Mouse (Mus musculus) ES-Bruce4 (cell line): ENCODE measurements at regions not wholly inside any gene's neighbourhood (a gene's known extent, or its start where the extent isn't known, plus 50 kb on each side); places are given as distances from the start of the nearest gene placed in this dataset.

ENCODE experiments used
- H3K27ac ChIP-seq: 2 replicates; pipeline ENCODE4 v1.5.1; 2012; ENCODE audit warnings: low read length, inconsistent platforms; ENCODE audit not compliant: insufficient read depth
- H3K27me3 ChIP-seq: 2 replicates; pipeline ENCODE4 v1.6.1; 2012; ENCODE audit warnings: mild to moderate bottlenecking, low read length, inconsistent platforms; ENCODE audit not compliant: control insufficient read depth, poor library complexity, insufficient read depth, severe bottlenecking
- H3K36me3 ChIP-seq: 2 replicates; pipeline ENCODE4 v1.6.1; 2012; ENCODE audit warnings: inconsistent platforms, mild to moderate bottlenecking, low read length, moderate library complexity; ENCODE audit not compliant: control insufficient read depth, poor library complexity, insufficient read depth, severe bottlenecking
- H3K4me1 ChIP-seq: one replicate; pipeline ENCODE4 v1.8.1; 2011; ENCODE audit warnings: low read length; ENCODE audit not compliant: control insufficient read depth, insufficient read depth
- H3K4me3 ChIP-seq: 2 replicates; pipeline ENCODE4 v1.5.1; 2011; ENCODE audit warnings: low read depth, mild to moderate bottlenecking, low read length
- H3K9ac ChIP-seq: 2 replicates; pipeline ENCODE4 v1.6.1; 2012; ENCODE audit warnings: low read depth, mild to moderate bottlenecking, inconsistent platforms; ENCODE audit not compliant: poor library complexity, severe bottlenecking
- H3K9me3 ChIP-seq: replicated peaks from 2 replicates; pipeline ENCODE4 v1.6.1; 2012; ENCODE audit warnings: mild to moderate bottlenecking, low read length, inconsistent platforms; ENCODE audit not compliant: control insufficient read depth, poor library complexity, insufficient read depth, severe bottlenecking
- CTCF ChIP-seq: IDR thresholded peaks from one replicate; pipeline ENCODE4 v1.8.1; 2011; ENCODE audit warnings: low read depth, low read length
- EP300 ChIP-seq: IDR thresholded peaks from 2 replicates; pipeline ENCODE4 v1.6.1; 2011; ENCODE audit warnings: low read depth, low read length; ENCODE audit not compliant: insufficient read depth
- POLR2A ChIP-seq: IDR thresholded peaks from one replicate; pipeline ENCODE4 v1.8.1; 2011; ENCODE audit warnings: low read length; ENCODE audit not compliant: insufficient read depth

GRCm38 (mm10) chr14:68719429-68720160 lies 574.5 kb downstream of the Synb start:
- Histone ChIP-seq H3K27me3 (no peaks in the 10 kb centered on the region), H3K9me3 (no peaks in the 10 kb centered on the region), H3K27ac (no peak overlapping the region), H3K36me3 (no peaks in the 10 kb centered on the region), H3K4me3 (no peak overlapping the region), H3K4me1 (no peaks in the 10 kb centered on the region), H3K9ac (no peak overlapping the region)
- no peak for TF ChIP-seq POLR2A
- no peak for TF ChIP-seq EP300
- no peak for TF ChIP-seq CTCF

- H3K9ac ChIP-seq: no peak overlapping the region
- TF ChIP-seq CTCF: no peak
- no peaks in the 10 kb centered on the region for H3K4me1 ChIP-seq
- H3K4me3 ChIP-seq: no peak overlapping the region
- no peaks in the 10 kb centered on the region for H3K27me3 ChIP-seq
- no peaks in the 10 kb centered on the region for H3K9me3 ChIP-seq
- no peaks in the 10 kb centered on the region for H3K36me3 ChIP-seq
- H3K27ac ChIP-seq: no peak overlapping the region
These were observed 575.3 kb downstream of the Synb start for GRCm38 (mm10) chr14:68718846-68719245.
